Mouse (Mus musculus): ENCODE measurements around the gene Ssbp4. TPM values are rescaled to one million over a fixed set of nuclear protein-coding genes. Genes with fewer than 3 reads are reported as not detected.

Ssbp4 gene
- polyA plus RNA-seq, 1 experiment from 2014 or later, result 121 TPM

- no peaks in the 10 kb centered on the region for H3K27me3 ChIP-seq (replicated peaks; ENCODE audit: control insufficient read depth, insufficient read depth, low read length)
- ATAC-seq, result no peak
- 64% methylated on average over 4 of the region's 4 CpGs for WGBS
Measured at GRCm38 (mm10) chr8:70558334-70558733, 50.3 kb downstream of the Ssbp4 start.

GRCm38 (mm10) chr8:70555079-70555747, 53.5 kb downstream of the Ssbp4 start:
- no peak overlapping the region for H3K27ac ChIP-seq (ENCODE audit: low read length)
- ATAC-seq, result no peak
- whole genome bisulfite sequencing, result 94% methylated on average over 4 of the region's 4 CpGs
- H3K4me3 ChIP-seq (replicated peaks; ENCODE audit: low read length), result no peak overlapping the region
- H3K9me3 ChIP-seq (ENCODE audit: control insufficient read depth, low read length), result no peaks in the 10 kb centered on the region
- H3K9ac ChIP-seq (replicated peaks; ENCODE audit: low read depth, low read length), result no peak overlapping the region
- H3K4me2 ChIP-seq (ENCODE audit: low read length), result no peak overlapping the region
- no peaks in the 10 kb centered on the region for H3K36me3 ChIP-seq (ENCODE audit: control insufficient read depth, insufficient read depth)
- peaks cover 10% of the 10 kb centered on the region for H3K4me1 ChIP-seq (replicated peaks; ENCODE audit: control insufficient read depth, insufficient read depth, low read length)
- no peaks in the 10 kb centered on the region for H3K27me3 ChIP-seq (replicated peaks; ENCODE audit: control insufficient read depth, insufficient read depth, low read length)

More at GRCm38 (mm10) chr8:70558334-70558733, 50.3 kb downstream of the Ssbp4 start:
- H3K9me3 ChIP-seq (ENCODE audit: control insufficient read depth, low read length), result no peaks in the 10 kb centered on the region
- H3K27ac ChIP-seq (ENCODE audit: low read length), result no peak overlapping the region
- no peaks in the 10 kb centered on the region for H3K36me3 ChIP-seq (ENCODE audit: control insufficient read depth, insufficient read depth)
- peaks cover 9% of the 10 kb centered on the region for H3K4me1 ChIP-seq (replicated peaks; ENCODE audit: control insufficient read depth, insufficient read depth, low read length)
- no peak overlapping the region for H3K4me2 ChIP-seq (ENCODE audit: low read length)
- no peak overlapping the region for H3K4me3 ChIP-seq (replicated peaks; ENCODE audit: low read length)
- H3K9ac ChIP-seq (replicated peaks; ENCODE audit: low read depth, low read length), result no peak overlapping the region

GRCm38 (mm10) chr8:70553740-70554139, 54.9 kb downstream of the Ssbp4 start:
- H3K4me3 ChIP-seq (replicated peaks; ENCODE audit: low read length), result no peak overlapping the region
- H3K36me3 ChIP-seq (ENCODE audit: control insufficient read depth, insufficient read depth), result no peaks in the 10 kb centered on the region
- no peak overlapping the region for H3K27ac ChIP-seq (ENCODE audit: low read length)
- no peak overlapping the region for H3K4me2 ChIP-seq (ENCODE audit: low read length)
- no peak overlapping the region for H3K9ac ChIP-seq (replicated peaks; ENCODE audit: low read depth, low read length)
- H3K27me3 ChIP-seq (replicated peaks; ENCODE audit: control insufficient read depth, insufficient read depth, low read length), result no peaks in the 10 kb centered on the region
- H3K9me3 ChIP-seq (ENCODE audit: control insufficient read depth, low read length), result no peaks in the 10 kb centered on the region
- 0 out of 2 replicates have a peak, but pooled peaks have one; percentile 20 for ATAC-seq
- H3K4me1 ChIP-seq (replicated peaks; ENCODE audit: control insufficient read depth, insufficient read depth, low read length), result peaks cover 10% of the 10 kb centered on the region

- H3K27me3 ChIP-seq (replicated peaks; ENCODE audit: control insufficient read depth, insufficient read depth, low read length), result no peaks in the 10 kb centered on the region
- ATAC-seq, result no peak
- H3K9ac ChIP-seq (replicated peaks; ENCODE audit: low read depth, low read length), result no peak overlapping the region
- WGBS, result 36% methylated on average over 1 of the region's 1 CpGs
- no peak overlapping the region for H3K27ac ChIP-seq (ENCODE audit: low read length)
- H3K9me3 ChIP-seq (ENCODE audit: control insufficient read depth, low read length), result no peaks in the 10 kb centered on the region
- H3K4me3 ChIP-seq (replicated peaks; ENCODE audit: low read length), result no peak overlapping the region
- H3K4me2 ChIP-seq (ENCODE audit: low read length), result no peak overlapping the region
- no peaks in the 10 kb centered on the region for H3K36me3 ChIP-seq (ENCODE audit: control insufficient read depth, insufficient read depth)
- H3K4me1 ChIP-seq (replicated peaks; ENCODE audit: control insufficient read depth, insufficient read depth, low read length), result peaks cover 10% of the 10 kb centered on the region
Measured at GRCm38 (mm10) chr8:70552836-70553235, 55.8 kb downstream of the Ssbp4 start.

- 76% methylated on average over 3 of the region's 3 CpGs for WGBS
- Histone ChIP-seq H3K27me3 (replicated peaks; ENCODE audit: control insufficient read depth, insufficient read depth, low read length) (no peaks in the 10 kb centered on the region), H3K4me3 (replicated peaks; ENCODE audit: low read length) (no peak overlapping the region), H3K4me1 (replicated peaks; ENCODE audit: control insufficient read depth, insufficient read depth, low read length) (peaks cover 10% of the 10 kb centered on the region), H3K4me2 (ENCODE audit: low read length) (no peak overlapping the region), H3K36me3 (ENCODE audit: control insufficient read depth, insufficient read depth) (no peaks in the 10 kb centered on the region), H3K9ac (replicated peaks; ENCODE audit: low read depth, low read length) (no peak overlapping the region), H3K27ac (ENCODE audit: low read length) (no peak overlapping the region), H3K9me3 (ENCODE audit: control insufficient read depth, low read length) (no peaks in the 10 kb centered on the region)
- no peak for ATAC-seq
Measured at GRCm38 (mm10) chr8:70551558-70552161, 57.0 kb downstream of the Ssbp4 start.

GRCm38 (mm10) chr8:70549412-70550184, 59.1 kb downstream of the Ssbp4 start:
- Histone ChIP-seq H3K4me2 (ENCODE audit: low read length) (no peak overlapping the region), H3K27ac (ENCODE audit: low read length) (no peak overlapping the region), H3K4me3 (replicated peaks; ENCODE audit: low read length) (no peak overlapping the region), H3K9ac (replicated peaks; ENCODE audit: low read depth, low read length) (no peak overlapping the region), H3K36me3 (ENCODE audit: control insufficient read depth, insufficient read depth) (no peaks in the 10 kb centered on the region), H3K27me3 (replicated peaks; ENCODE audit: control insufficient read depth, insufficient read depth, low read length) (no peaks in the 10 kb centered on the region), H3K9me3 (ENCODE audit: control insufficient read depth, low read length) (no peaks in the 10 kb centered on the region), H3K4me1 (replicated peaks; ENCODE audit: control insufficient read depth, insufficient read depth, low read length) (peaks cover 10% of the 10 kb centered on the region)
- ATAC-seq, result no peak
- 94% methylated on average over 10 of the region's 10 CpGs for WGBS

GRCm38 (mm10) chr8:70547762-70548161, 60.9 kb downstream of the Ssbp4 start:
- no peak for ATAC-seq
- Histone ChIP-seq H3K27me3 (replicated peaks; ENCODE audit: control insufficient read depth, insufficient read depth, low read length) (no peaks in the 10 kb centered on the region), H3K36me3 (ENCODE audit: control insufficient read depth, insufficient read depth) (no peaks in the 10 kb centered on the region), H3K4me1 (replicated peaks; ENCODE audit: control insufficient read depth, insufficient read depth, low read length) (no peaks in the 10 kb centered on the region), H3K27ac (ENCODE audit: low read length) (no peak overlapping the region), H3K4me2 (ENCODE audit: low read length) (no peak overlapping the region), H3K9ac (replicated peaks; ENCODE audit: low read depth, low read length) (no peak overlapping the region), H3K9me3 (ENCODE audit: control insufficient read depth, low read length) (no peaks in the 10 kb centered on the region), H3K4me3 (replicated peaks; ENCODE audit: low read length) (no peak overlapping the region)
- WGBS, result 88% methylated on average over 6 of the region's 6 CpGs

Other genes with a start within 250 kb of the Ssbp4 start
- 0.51 and 0.75 TPM in 2 replicates for gene Comp, start 235.3 kb downstream of the Ssbp4 start, polyA plus RNA-seq (2015; fragmentation: Nextera tagmentation; extraction: Ambion mirVana)
- gene Crtc1, start 169.3 kb downstream of the Ssbp4 start, polyA plus RNA-seq (2015; fragmentation: Nextera tagmentation; extraction: Ambion mirVana), result 41.1 and 51.0 TPM in 2 replicates
- gene Klhl26, start 131.9 kb downstream of the Ssbp4 start, polyA plus RNA-seq (2015; fragmentation: Nextera tagmentation; extraction: Ambion mirVana), result 23.1 and 26.2 TPM in 2 replicates
- gene Tmem59l, start 121.5 kb downstream of the Ssbp4 start, polyA plus RNA-seq (2015; fragmentation: Nextera tagmentation; extraction: Ambion mirVana), result 74.9 and 90.8 TPM in 2 replicates
- gene Crlf1, start 115.7 kb downstream of the Ssbp4 start, polyA plus RNA-seq (2015; fragmentation: Nextera tagmentation; extraction: Ambion mirVana), result 6.1 and 8.2 TPM in 2 replicates
- 149 and 157 TPM in 2 replicates for gene Rex1bd, start 102.1 kb downstream of the Ssbp4 start, polyA plus RNA-seq (2015; fragmentation: Nextera tagmentation; extraction: Ambion mirVana)
- 660 and 697 TPM in 2 replicates for gene Uba52, start 98.1 kb downstream of the Ssbp4 start, polyA plus RNA-seq (2015; fragmentation: Nextera tagmentation; extraction: Ambion mirVana)
- 402 and 462 TPM in 2 replicates for gene Fkbp8, start 81.1 kb downstream of the Ssbp4 start, polyA plus RNA-seq (2015; fragmentation: Nextera tagmentation; extraction: Ambion mirVana)
- gene Kxd1, start 80.9 kb downstream of the Ssbp4 start, polyA plus RNA-seq (2015; fragmentation: Nextera tagmentation; extraction: Ambion mirVana), result 45.5 and 45.9 TPM in 2 replicates
- 17.1 and 18.9 TPM in 2 replicates for gene Ell, start 69.4 kb downstream of the Ssbp4 start, polyA plus RNA-seq (2015; fragmentation: Nextera tagmentation; extraction: Ambion mirVana)
- 116 and 141 TPM in 2 replicates for gene Isyna1, start 14.5 kb downstream of the Ssbp4 start, polyA plus RNA-seq (2015; fragmentation: Nextera tagmentation; extraction: Ambion mirVana)
- 0.61 and 1.1 TPM in 2 replicates for gene Lrrc25, start 7.3 kb upstream of the Ssbp4 start, polyA plus RNA-seq (2015; fragmentation: Nextera tagmentation; extraction: Ambion mirVana)
- 0.20 TPM in 1 of 2 replicates, not detected in the other for gene Gdf15, start 23.6 kb upstream of the Ssbp4 start, polyA plus RNA-seq (2015; fragmentation: Nextera tagmentation; extraction: Ambion mirVana)
- gene Pgpep1, start 51.5 kb upstream of the Ssbp4 start, polyA plus RNA-seq (2015; fragmentation: Nextera tagmentation; extraction: Ambion mirVana), result 60.3 and 65.7 TPM in 2 replicates
- 166 and 168 TPM in 2 replicates for gene Lsm4, start 64.4 kb upstream of the Ssbp4 start, polyA plus RNA-seq (2015; fragmentation: Nextera tagmentation; extraction: Ambion mirVana)
- gene Jund, start 90.1 kb upstream of the Ssbp4 start, polyA plus RNA-seq (2015; fragmentation: Nextera tagmentation; extraction: Ambion mirVana), result 54.6 and 57.7 TPM in 2 replicates
- 0.11 and 0.14 TPM in 2 replicates for gene Iqcn, start 94.6 kb upstream of the Ssbp4 start, polyA plus RNA-seq (2015; fragmentation: Nextera tagmentation; extraction: Ambion mirVana)
- not detected in 2 replicates for gene Gm3336, start 109.7 kb upstream of the Ssbp4 start, polyA plus RNA-seq (2015; fragmentation: Nextera tagmentation; extraction: Ambion mirVana)
- 0.12 and 0.54 TPM in 2 replicates for gene Pde4c, start 114.8 kb upstream of the Ssbp4 start, polyA plus RNA-seq (2015; fragmentation: Nextera tagmentation; extraction: Ambion mirVana)
- gene Rab3a, start 145.8 kb upstream of the Ssbp4 start, polyA plus RNA-seq (2015; fragmentation: Nextera tagmentation; extraction: Ambion mirVana), result 350 and 395 TPM in 2 replicates
- gene Mpv17l2, start 152.1 kb upstream of the Ssbp4 start, polyA plus RNA-seq (2015; fragmentation: Nextera tagmentation; extraction: Ambion mirVana), result 49.3 and 49.8 TPM in 2 replicates
- gene Pik3r2, start 167.8 kb upstream of the Ssbp4 start, polyA plus RNA-seq (2015; fragmentation: Nextera tagmentation; extraction: Ambion mirVana), result 145 and 149 TPM in 2 replicates
- 22.5 and 30.8 TPM in 2 replicates for gene Mast3, start 196.2 kb upstream of the Ssbp4 start, polyA plus RNA-seq (2015; fragmentation: Nextera tagmentation; extraction: Ambion mirVana)
- gene Il12rb1, start 199.6 kb upstream of the Ssbp4 start, polyA plus RNA-seq (2015; fragmentation: Nextera tagmentation; extraction: Ambion mirVana), result 0.08 and 0.09 TPM in 2 replicates
- 7.4 and 8.3 TPM in 2 replicates for gene Arrdc2, start 230.8 kb upstream of the Ssbp4 start, polyA plus RNA-seq (2015; fragmentation: Nextera tagmentation; extraction: Ambion mirVana)

Measured in forebrain, embryonic 16.5 days (tissue).